Mouse (Mus musculus) adrenal gland, postnatal 4 days (tissue): ENCODE results near the gene Zfp968. TPM values are rescaled to one million over a fixed set of nuclear protein-coding genes. Genes with fewer than 3 reads are reported as not detected.
"Not testable (repeated sequence)": the region's sequence is repeated elsewhere in the genome, so short reads cannot be mapped to it uniquely, and the experiment has no call there.

Experiments
- DNase-seq, 2 experiments: peaks; one replicate each; pipeline ENCODE4 v3.0.0; 2021 to 2022; ENCODE audit warnings: low spot score in 2 of 2, mixed read lengths in 2 of 2
- long read RNA-seq, 2 experiments: library from polyadenylated mRNA; stranded (forward); transcript quantifications; one replicate each; pipeline ENCODE4 v2.0.0; 2021
- total RNA-seq, 2 experiments: library from RNA; stranded (reverse); gene quantifications; 2 replicates each; pipeline ENCODE4 v1.2.3; 2021

Gene Zfp968
- total RNA-seq: 1 to 10 TPM; 3.6 to 8.6 TPM
- long read RNA-seq, experiment 1, partial matches to known transcripts: 0 of 2 reads
- long read RNA-seq, experiment 1, other reads (novel, unspliced or antisense): 2 of 2 reads
- long read RNA-seq, experiment 2, partial matches to known transcripts: 0 of 2 reads
- long read RNA-seq, experiment 2, other reads (novel, unspliced or antisense): 2 of 2 reads

DNA sequence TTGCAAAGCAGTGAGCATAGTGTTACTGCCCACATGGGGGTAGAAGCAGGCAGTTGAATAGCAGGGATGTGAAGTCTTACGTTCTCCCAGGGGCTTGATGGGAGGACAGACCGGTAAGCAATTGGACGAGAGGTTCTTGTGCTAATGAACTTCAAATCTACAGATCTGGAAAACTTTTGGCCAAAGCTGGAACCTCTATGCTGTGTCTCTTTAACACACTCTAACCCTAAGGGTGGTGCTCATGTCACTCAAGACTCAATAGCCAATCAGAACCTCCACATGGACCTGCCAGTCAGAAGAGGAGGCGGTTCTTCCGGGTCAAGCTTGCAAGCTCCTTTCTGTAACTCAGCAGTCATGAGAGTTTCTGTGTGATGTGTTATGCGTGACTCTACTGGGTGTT is at the start of gene Zfp968:
TSS of gene Zfp968 (plus strand) at position 301 of the 400 bp plus-strand sequence.
- not testable (repeated sequence) for DNase-seq

DNA sequence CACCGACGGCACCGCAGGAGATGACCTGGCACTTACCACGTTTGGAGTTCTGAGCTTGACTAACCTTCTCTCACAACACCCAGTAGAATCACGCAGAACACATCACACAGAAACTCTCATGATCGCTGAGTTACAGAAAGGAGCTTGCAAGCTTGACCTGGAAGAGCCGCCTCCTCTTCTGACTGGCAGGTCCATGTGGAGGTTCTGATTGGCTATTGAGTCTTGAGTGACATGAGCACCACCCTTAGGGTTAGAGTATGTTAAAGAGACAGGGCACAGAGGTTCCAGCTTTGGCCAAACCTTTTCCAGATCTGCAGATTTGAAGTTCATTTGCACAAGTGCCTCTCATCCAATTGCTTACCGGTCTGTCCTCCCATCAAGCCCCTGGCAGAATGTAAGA is 34.1 kb upstream of the Zfp968 start, which contains the start of gene Gm4631:
TSS of gene Gm4631 (minus strand) at position 101 of the 400 bp plus-strand sequence.
- DNase-seq: not testable (repeated sequence)

Other genes starting within 250 kb of the Zfp968 start
- 10 to 100 TPM; 11.9 to 13.2 TPM for gene Gm14399, start 230.4 kb upstream of the Zfp968 start, total RNA-seq
- gene Gm14443, start 196.6 kb upstream of the Zfp968 start, total RNA-seq: 1 to 10 TPM; 2.1 TPM
- gene Gm14391, start 165.5 kb upstream of the Zfp968 start, total RNA-seq: 10 to 100 TPM; 70.0 to 73.4 TPM
- 1 to 10 TPM in 1 of 2 experiments, under 1 TPM in 1; 0.11 to 3.1 TPM for gene Gm14440, start 97.3 kb upstream of the Zfp968 start, total RNA-seq
- gene Gm4631, start 34.2 kb upstream of the Zfp968 start, total RNA-seq: 10 to 100 TPM; 40.1 to 42.1 TPM
- 1 to 10 TPM; 3.8 to 6.9 TPM for gene Gm4724, start 63.4 kb downstream of the Zfp968 start, total RNA-seq
- 1 to 10 TPM; 3.3 to 4.0 TPM for gene Zfp965, start 97.5 kb downstream of the Zfp968 start, total RNA-seq